Mouse (Mus musculus) liver, embryonic 16.5 days (tissue): ENCODE measurements at regions not wholly inside any gene's neighbourhood (a gene's known extent, or its start where the extent isn't known, plus 50 kb on each side); places are given as distances from the start of the nearest gene placed in this dataset.

Experiments
- ATAC-seq: fragments of 200-750 bp; cut with Nextera tagmentation; 2 replicates; pipeline ENCODE4 v1.8.0; 2017; ENCODE audit warnings: low read depth, mild to moderate bottlenecking, moderate number of reproducible peaks, moderate library complexity
- H3K27ac ChIP-seq: fragments of 300-500 bp; sonication (generic); 2 replicates; pipeline ENCODE4 v1.5.1; 2014; ENCODE audit warnings: mild to moderate bottlenecking, low read length
- H3K27me3 ChIP-seq: fragments of 300-500 bp; sonication (generic); 2 replicates; pipeline ENCODE4 v1.6.1; 2014; ENCODE audit warnings: low read depth, low read length, mixed read lengths; ENCODE audit not compliant: control insufficient read depth, insufficient read depth
- H3K36me3 ChIP-seq: fragments of 300-500 bp; sonication (generic); 2 replicates; pipeline ENCODE4 v1.6.1; 2014; ENCODE audit warnings: mild to moderate bottlenecking; ENCODE audit not compliant: control insufficient read depth, insufficient read depth
- H3K4me1 ChIP-seq: fragments of 300-500 bp; sonication (generic); 2 replicates; pipeline ENCODE4 v1.6.1; 2014; ENCODE audit warnings: low read depth, low read length, mixed read lengths; ENCODE audit not compliant: control insufficient read depth
- H3K4me2 ChIP-seq: fragments of 300-500 bp; sonication (generic); 2 replicates; pipeline ENCODE4 v1.6.1; 2014; ENCODE audit warnings: low read depth, low read length, mixed read lengths
- H3K4me3 ChIP-seq: fragments of 300-500 bp; sonication (generic); 2 replicates; pipeline ENCODE4 v1.5.1; 2014; ENCODE audit warnings: low read depth, mild to moderate bottlenecking, low read length
- H3K9ac ChIP-seq: fragments of 300-500 bp; sonication (generic); 2 replicates; pipeline ENCODE4 v1.6.1; 2014; ENCODE audit warnings: low read depth, low read length
- H3K9me3 ChIP-seq: fragments of 300-500 bp; sonication (generic); replicated peaks from 2 replicates; pipeline ENCODE4 v1.6.1; 2016; ENCODE audit warnings: low read length; ENCODE audit not compliant: control insufficient read depth
- WGBS: fragments of 180-500 bp; shearing (Covaris S2); extraction: QIAGEN DNeasy Blood & Tissue Kit; methylation state at CpG from one replicate; pipeline ENCODE4 v1.1.7; 2014; ENCODE audit not compliant: insufficient replicate concordance; 5-methylcytosine and 5-hydroxymethylcytosine counted together

DNA sequence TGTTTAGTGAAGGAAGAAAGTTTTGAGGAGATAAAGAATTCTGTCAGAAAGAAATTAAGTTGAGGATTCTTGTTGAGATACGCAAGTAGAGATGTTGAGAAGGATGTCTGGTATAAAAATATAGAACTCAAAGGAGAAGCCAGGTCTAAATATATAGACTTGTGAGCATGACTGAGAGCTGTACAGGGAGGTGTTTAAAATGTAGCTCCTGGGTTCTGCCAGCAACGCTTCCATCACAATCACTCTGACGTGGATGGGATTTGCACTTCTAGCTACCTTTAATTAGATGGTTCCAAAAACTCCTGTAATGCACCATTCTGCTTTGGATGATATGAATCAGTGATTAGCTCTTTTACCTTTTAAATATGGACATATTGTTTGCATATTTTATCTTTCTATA lies 200.5 kb downstream of the Lnpk start:
- Histone ChIP-seq H3K27me3 (no peaks in the 10 kb centered on the region), H3K4me2 (no peak overlapping the region), H3K27ac (no peak overlapping the region), H3K9ac (no peak overlapping the region), H3K36me3 (no peaks in the 10 kb centered on the region), H3K9me3 (no peaks in the 10 kb centered on the region), H3K4me3 (no peak overlapping the region), H3K4me1 (no peaks in the 10 kb centered on the region; the same call in 1 of the 2 replicates)
- WGBS: 67% methylated on average over 3 of the region's 3 CpGs
- ATAC-seq: no peak

DNA sequence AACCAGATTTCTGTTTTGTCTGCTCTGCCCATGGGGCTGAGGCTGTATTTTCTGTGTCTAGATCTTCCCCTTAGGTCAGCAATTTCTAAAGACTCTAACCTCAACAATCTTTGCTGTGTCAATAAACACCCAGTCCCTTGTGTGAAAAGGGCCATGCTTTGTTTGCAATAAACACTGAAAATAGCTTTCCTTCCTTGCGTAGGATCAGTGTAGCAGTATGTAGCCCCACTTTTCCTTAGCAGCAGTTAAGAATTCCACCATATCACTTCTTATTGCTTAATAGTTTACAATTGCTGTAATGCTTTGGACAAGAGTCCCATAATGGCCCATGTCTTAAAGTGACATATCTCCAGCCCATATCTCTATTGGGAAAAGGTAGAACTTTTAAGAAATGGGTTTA lies 205.3 kb downstream of the Lnpk start:
- Histone ChIP-seq H3K27me3 (no peaks in the 10 kb centered on the region), H3K9ac (no peak overlapping the region), H3K36me3 (no peaks in the 10 kb centered on the region), H3K9me3 (no peaks in the 10 kb centered on the region), H3K27ac (no peak overlapping the region), H3K4me2 (no peak overlapping the region), H3K4me1 (no peaks in the 10 kb centered on the region), H3K4me3 (no peak overlapping the region)
- ATAC-seq: no peak
- 69% methylated on average over 1 of the region's 1 CpGs for WGBS

DNA sequence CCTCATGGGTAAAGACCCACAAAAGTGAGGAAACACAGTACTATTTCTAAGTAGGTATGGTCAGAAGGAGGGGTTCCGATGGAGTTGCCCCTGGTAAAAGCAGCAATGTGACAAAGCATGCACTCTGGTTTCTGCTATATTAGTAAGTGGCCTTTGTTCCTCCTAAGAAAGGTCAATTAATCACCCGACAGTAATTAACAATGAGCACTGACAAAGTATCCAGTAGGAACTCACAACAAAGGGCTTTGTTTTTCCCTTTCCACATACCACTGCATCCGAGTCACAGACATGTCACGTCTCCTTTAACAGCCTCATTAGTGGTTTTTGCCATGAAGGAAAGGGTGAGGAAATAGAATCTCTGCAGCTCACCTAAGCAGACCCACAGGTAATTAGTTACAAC lies 206.2 kb downstream of the Lnpk start:
- ATAC-seq: no peak
- no peaks in the 10 kb centered on the region for H3K9me3 ChIP-seq
- H3K4me2 ChIP-seq: no peak overlapping the region
- H3K4me3 ChIP-seq: no peak overlapping the region
- no peak overlapping the region for H3K27ac ChIP-seq
- no peaks in the 10 kb centered on the region for H3K36me3 ChIP-seq
- 51% methylated on average over 4 of the region's 4 CpGs for WGBS
- H3K9ac ChIP-seq: no peak overlapping the region
- H3K27me3 ChIP-seq: no peaks in the 10 kb centered on the region
- no peaks in the 10 kb centered on the region for H3K4me1 ChIP-seq

DNA sequence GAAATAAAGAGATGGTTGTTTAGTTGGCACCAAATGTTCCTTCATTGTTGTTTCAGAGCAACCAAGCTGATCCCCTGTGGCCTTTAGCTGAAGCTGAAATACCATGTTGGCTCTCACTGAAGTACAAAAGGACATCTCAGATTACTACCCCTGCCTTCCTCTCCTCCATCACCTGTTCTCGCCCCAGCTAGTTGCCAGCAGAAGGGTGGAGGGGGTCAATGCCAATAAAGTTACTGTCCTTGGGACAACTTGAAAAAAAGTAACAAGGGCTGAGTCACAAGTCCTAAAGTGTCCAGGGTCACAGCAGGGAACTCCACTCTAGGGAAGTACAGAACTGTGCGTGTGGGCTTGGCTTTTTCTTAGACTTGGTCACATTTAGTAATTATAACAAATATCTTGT lies 216.0 kb downstream of the Lnpk start:
- Histone ChIP-seq H3K4me3 (no peak overlapping the region), H3K9me3 (no peaks in the 10 kb centered on the region), H3K27ac (no peak overlapping the region), H3K4me2 (no peak overlapping the region), H3K36me3 (no peaks in the 10 kb centered on the region), H3K9ac (no peak overlapping the region), H3K4me1 (no peaks in the 10 kb centered on the region), H3K27me3 (no peaks in the 10 kb centered on the region)
- ATAC-seq: no peak
- WGBS: 65% methylated on average over 2 of the region's 2 CpGs

DNA sequence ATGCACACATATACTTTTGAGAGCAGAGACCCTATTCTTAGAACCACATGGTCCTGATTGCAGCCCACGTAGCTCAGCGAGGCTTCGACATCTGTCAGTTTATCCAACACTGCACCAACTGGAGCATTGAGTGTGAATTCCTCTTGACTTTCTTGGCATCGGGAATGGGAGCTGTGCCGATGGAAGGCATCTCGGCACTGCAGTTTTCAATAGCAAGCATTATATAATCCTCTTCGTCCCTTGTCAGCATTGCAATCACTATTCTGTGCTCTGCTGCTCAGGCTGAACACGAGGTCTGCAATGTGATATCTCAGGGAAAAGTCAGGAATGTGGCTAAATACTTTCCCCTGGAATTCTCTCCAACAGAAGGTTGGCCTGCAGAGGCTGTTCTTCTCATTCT lies 224.6 kb downstream of the Lnpk start:
- Histone ChIP-seq H3K9ac (no peak overlapping the region), H3K36me3 (no peaks in the 10 kb centered on the region), H3K4me3 (no peak overlapping the region), H3K9me3 (no peaks in the 10 kb centered on the region), H3K4me2 (no peak overlapping the region), H3K4me1 (no peaks in the 10 kb centered on the region), H3K27ac (no peak overlapping the region), H3K27me3 (no peaks in the 10 kb centered on the region)
- WGBS: 71% methylated on average over 8 of the region's 8 CpGs
- no peak for ATAC-seq

DNA sequence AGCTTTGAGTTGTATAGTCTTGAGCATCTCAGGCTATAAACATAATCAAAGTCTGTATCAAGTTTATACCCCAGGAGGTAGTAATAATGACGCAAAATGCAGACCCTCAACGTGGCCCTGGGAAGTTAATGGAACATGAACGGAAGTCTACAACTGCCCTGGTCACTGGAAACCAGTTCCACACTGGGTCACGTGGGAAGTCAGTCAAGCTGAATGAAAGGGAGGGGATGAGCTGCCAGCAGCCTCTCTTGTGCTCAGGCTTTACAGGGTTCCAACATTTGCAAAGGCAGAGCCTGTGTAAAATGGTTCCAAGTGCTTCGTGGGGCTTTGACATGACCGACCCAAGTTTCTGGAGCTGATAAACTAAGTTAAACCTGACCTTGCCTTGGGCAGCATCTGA lies 229.4 kb downstream of the Lnpk start:
- no peak for ATAC-seq
- Histone ChIP-seq H3K27me3 (no peaks in the 10 kb centered on the region), H3K4me2 (no peak overlapping the region), H3K36me3 (no peaks in the 10 kb centered on the region), H3K4me3 (no peak overlapping the region), H3K9me3 (no peaks in the 10 kb centered on the region), H3K27ac (no peak overlapping the region), H3K9ac (no peak overlapping the region), H3K4me1 (no peaks in the 10 kb centered on the region)
- 58% methylated on average over 6 of the region's 6 CpGs for WGBS

DNA sequence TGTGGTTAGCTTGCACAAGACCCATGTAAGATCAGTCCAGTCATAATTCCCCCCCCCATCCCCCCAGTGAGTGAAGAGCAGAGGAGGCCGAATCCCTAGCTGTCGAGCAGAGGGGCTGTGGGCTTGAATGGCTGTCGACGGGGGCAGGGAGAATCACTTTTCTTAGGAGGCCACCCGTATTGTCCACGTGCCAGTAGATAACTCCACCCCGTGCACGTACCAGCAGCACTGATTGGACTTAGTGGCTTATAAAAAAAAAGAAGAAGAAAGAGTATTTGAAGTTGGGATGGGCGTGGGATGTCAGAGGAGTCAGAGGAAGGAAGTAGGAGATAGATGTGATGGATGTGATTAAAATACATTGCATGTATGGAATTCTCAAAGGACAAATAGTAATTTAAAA lies 272.9 kb downstream of the Lnpk start:
- no peaks in the 10 kb centered on the region for H3K36me3 ChIP-seq

DNA sequence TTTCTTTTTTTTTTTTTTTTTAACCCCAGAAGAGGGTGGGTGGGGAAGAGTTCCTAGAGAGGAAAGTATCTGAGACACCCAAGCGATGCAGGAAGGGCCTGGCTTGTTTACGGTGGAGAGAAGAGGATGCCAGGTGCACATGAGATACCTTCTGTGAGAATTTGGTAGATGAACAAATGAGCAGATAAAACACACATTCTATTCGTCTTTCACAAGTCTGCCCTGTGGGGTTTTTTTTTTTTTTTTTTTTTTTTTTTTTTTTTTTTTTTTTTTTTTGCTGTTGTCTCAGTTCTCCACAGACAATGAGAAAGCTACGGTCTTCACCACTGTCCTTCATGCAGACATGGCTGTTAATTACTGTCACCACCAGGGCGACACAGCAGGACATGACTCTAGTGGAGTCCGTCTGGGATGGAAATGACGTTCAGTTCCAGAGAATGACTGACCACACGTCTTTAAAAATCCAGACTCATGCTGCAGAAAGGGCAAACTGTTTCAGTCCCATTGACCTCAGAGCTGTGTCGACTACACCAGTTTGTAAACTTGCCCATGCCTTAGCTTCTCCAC lies 278.3 kb downstream of the Lnpk start:
- Histone ChIP-seq H3K4me1 (no peaks in the 10 kb centered on the region), H3K36me3 (no peaks in the 10 kb centered on the region), H3K4me3 (no peak overlapping the region), H3K4me2 (no peak overlapping the region), H3K27ac (no peak overlapping the region), H3K27me3 (no peaks in the 10 kb centered on the region; the same call in 1 of the 2 replicates), H3K9ac (no peak overlapping the region), H3K9me3 (no peaks in the 10 kb centered on the region)
- 16% methylated on average over 9 of the region's 9 CpGs for WGBS
- ATAC-seq: no peak

More for the DNA sequence above, 272.9 kb downstream of the Lnpk start:
- H3K27ac ChIP-seq: no peak overlapping the region
- no peak for ATAC-seq
- H3K27me3 ChIP-seq: no peaks in the 10 kb centered on the region; the same call in 1 of the 2 replicates
- no peak overlapping the region for H3K9ac ChIP-seq
- no peak overlapping the region for H3K4me2 ChIP-seq
- WGBS: 71% methylated on average over 9 of the region's 9 CpGs
- no peak overlapping the region for H3K4me3 ChIP-seq
- no peaks in the 10 kb centered on the region for H3K9me3 ChIP-seq
- no peaks in the 10 kb centered on the region for H3K4me1 ChIP-seq

DNA sequence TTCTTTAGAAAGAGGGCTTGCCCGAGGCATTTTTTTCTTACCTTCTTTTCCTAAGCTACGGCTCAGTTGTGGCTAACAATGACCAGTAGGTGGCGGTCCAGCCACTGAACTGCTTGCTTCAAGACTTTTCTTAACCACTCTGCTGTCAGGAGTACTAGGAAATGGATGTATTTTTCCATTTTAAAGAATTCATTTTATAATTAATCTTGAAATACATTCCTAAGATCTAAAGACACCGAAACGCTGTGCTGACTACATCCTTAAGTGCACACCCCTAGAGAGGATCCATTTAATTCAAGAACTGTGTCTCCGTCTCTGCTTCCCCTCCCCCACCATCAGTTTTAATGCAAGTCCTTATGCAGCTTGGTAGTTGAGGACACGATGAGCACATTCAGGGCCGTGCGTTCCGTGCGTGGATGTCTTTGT lies 278.9 kb downstream of the Lnpk start:
- H3K27ac ChIP-seq: no peak overlapping the region
- H3K9me3 ChIP-seq: no peaks in the 10 kb centered on the region
- ATAC-seq: no peak
- no peak overlapping the region for H3K9ac ChIP-seq
- no peak overlapping the region for H3K4me3 ChIP-seq
- no peaks in the 10 kb centered on the region for H3K36me3 ChIP-seq
- no peaks in the 10 kb centered on the region for H3K4me1 ChIP-seq
- WGBS: 2% methylated on average over 11 of the region's 11 CpGs
- no peak overlapping the region for H3K4me2 ChIP-seq
- H3K27me3 ChIP-seq: no peaks in the 10 kb centered on the region; the same call in 1 of the 2 replicates
